Mouse (Mus musculus): ENCODE results near the gene Enox1.
A peak's percentile ranks its signal among the peaks of the same experiment; 100 is the strongest.
"Not testable (repeated sequence)": the region's sequence is repeated elsewhere in the genome, so short reads cannot be mapped to it uniquely, and the experiment has no call there.

Gene Enox1

GRCm38 (mm10) chr14:77156222-77156910 lies at the start of gene Enox1:
TSS of gene Enox1 (plus strand) at chr14:77156763.
- DNase-seq (ENCODE audit: low spot score) = peak; percentile 89

GRCm38 (mm10) chr14:77110622-77111021 lies 45.9 kb upstream of the Enox1 start:
- not testable (repeated sequence) for DNase-seq (ENCODE audit: low spot score)

- no peak for DNase-seq (ENCODE audit: low spot score)
These were observed 26.0 kb upstream of the Enox1 start for GRCm38 (mm10) chr14:77130612-77131011.

- no peak for DNase-seq (ENCODE audit: low spot score)
These were observed 19.6 kb upstream of the Enox1 start for GRCm38 (mm10) chr14:77136936-77137335.

GRCm38 (mm10) chr14:77141324-77142282 lies 15.0 kb upstream of the Enox1 start:
- peak; percentile 94 for DNase-seq (ENCODE audit: low spot score)

GRCm38 (mm10) chr14:77145103-77145502 lies 11.5 kb upstream of the Enox1 start:
- no peak for DNase-seq (ENCODE audit: low spot score)

- no peak for DNase-seq (ENCODE audit: low spot score)
These were observed 8.9 kb upstream of the Enox1 start for GRCm38 (mm10) chr14:77147635-77148034.

GRCm38 (mm10) chr14:77150556-77150955 lies 6.0 kb upstream of the Enox1 start:
- no peak for DNase-seq (ENCODE audit: low spot score)

- no peak for DNase-seq (ENCODE audit: low spot score)
These were observed 5.1 kb upstream of the Enox1 start for GRCm38 (mm10) chr14:77151431-77151830.

- DNase-seq (ENCODE audit: low spot score) = no peak
These were observed 445 bp downstream of the Enox1 start for GRCm38 (mm10) chr14:77156911-77157504.

GRCm38 (mm10) chr14:77157505-77157911 lies 945 bp downstream of the Enox1 start:
- DNase-seq (ENCODE audit: low spot score) = peak; percentile 83

GRCm38 (mm10) chr14:77159397-77159796 lies 2.8 kb downstream of the Enox1 start:
- DNase-seq (ENCODE audit: low spot score) = no peak

GRCm38 (mm10) chr14:77162496-77162895 lies 5.9 kb downstream of the Enox1 start:
- DNase-seq (ENCODE audit: low spot score) = no peak

GRCm38 (mm10) chr14:77164396-77164795 lies 7.8 kb downstream of the Enox1 start:
- no peak for DNase-seq (ENCODE audit: low spot score)

GRCm38 (mm10) chr14:77168161-77168560 lies 11.6 kb downstream of the Enox1 start:
- no peak for DNase-seq (ENCODE audit: low spot score)

GRCm38 (mm10) chr14:77174491-77174890 lies 17.9 kb downstream of the Enox1 start:
- DNase-seq (ENCODE audit: low spot score) = no peak

GRCm38 (mm10) chr14:77174931-77175330 lies 18.4 kb downstream of the Enox1 start:
- no peak for DNase-seq (ENCODE audit: low spot score)

- DNase-seq (ENCODE audit: low spot score) = no peak
These were observed 23.7 kb downstream of the Enox1 start for GRCm38 (mm10) chr14:77180241-77180640.

GRCm38 (mm10) chr14:77180753-77181374 lies 24.3 kb downstream of the Enox1 start:
- no peak for DNase-seq (ENCODE audit: low spot score)

- DNase-seq (ENCODE audit: low spot score) = no peak
These were observed 26.9 kb downstream of the Enox1 start for GRCm38 (mm10) chr14:77183491-77183890.

GRCm38 (mm10) chr14:77190158-77190557 lies 33.6 kb downstream of the Enox1 start:
- no peak for DNase-seq (ENCODE audit: low spot score)
